Mouse (Mus musculus) thymus, adult 2 months (tissue): ENCODE data around the gene Gtf3c4. TPM values are rescaled to one million over a fixed set of nuclear protein-coding genes. Genes with fewer than 3 reads are reported as not detected.

Source experiments
- DNase-seq: peaks from one replicate; pipeline ENCODE4 v3.0.0; 2021
- H3K27ac ChIP-seq: fragments of 200-500 bp; 2 replicates; pipeline ENCODE4 v1.5.1; 2012; ENCODE audit warnings: low read length, control low read depth; ENCODE audit not compliant: control insufficient read depth, insufficient read depth
- H3K27me3 ChIP-seq: fragments of 200-500 bp; 2 replicates; pipeline ENCODE4 v1.6.1; 2012; ENCODE audit warnings: mild to moderate bottlenecking, low read length, moderate library complexity, mixed read lengths; ENCODE audit not compliant: control insufficient read depth, insufficient read depth
- H3K36me3 ChIP-seq: fragments of 200-500 bp; 2 replicates; pipeline ENCODE4 v1.6.1; 2012; ENCODE audit warnings: mild to moderate bottlenecking, low read length, moderate library complexity; ENCODE audit not compliant: control insufficient read depth, insufficient read depth
- H3K4me1 ChIP-seq: fragments of 200-500 bp; replicated peaks from 2 replicates; pipeline ENCODE4 v1.6.1; 2012; ENCODE audit warnings: low read length; ENCODE audit not compliant: control insufficient read depth, insufficient read depth
- H3K4me3 ChIP-seq: fragments of 200-500 bp; 2 replicates; pipeline ENCODE4 v1.5.1; 2012; ENCODE audit warnings: mild to moderate bottlenecking, low read length, control low read depth, moderate library complexity; ENCODE audit not compliant: control insufficient read depth, insufficient read depth
- CTCF ChIP-seq: fragments of 200-500 bp; IDR thresholded peaks from 2 replicates; pipeline ENCODE4 v1.5.1; 2012; ENCODE audit warnings: mild to moderate bottlenecking, control low read depth, low read length, moderate library complexity, borderline replicate concordance; ENCODE audit not compliant: control insufficient read depth, poor library complexity, insufficient read depth; ENCODE audit errors: extremely low read depth
- POLR2A ChIP-seq: fragments of 200-500 bp; IDR thresholded peaks from 2 replicates; pipeline ENCODE4 v1.6.1; 2012; ENCODE audit warnings: mild to moderate bottlenecking, low read length, control low read depth, moderate library complexity; ENCODE audit not compliant: control insufficient read depth, poor library complexity, insufficient read depth; ENCODE audit errors: extremely low read depth
- WGBS: fragments of 180-500 bp; shearing (Covaris S2); methylation state at CpG from one replicate; pipeline ENCODE4 v1.1.7; 2018; 5-methylcytosine and 5-hydroxymethylcytosine counted together
- polyA plus RNA-seq: library from polyadenylated mRNA; depleted of rRNA; stranded (reverse); fragments of >200 nt; gene quantifications from 2 replicates; pipeline ENCODE4 v1.2.3, GENCODE M21; 2012

The Gtf3c4 gene
- polyA plus RNA-seq, 1 experiment, result 15.3 TPM

DNA sequence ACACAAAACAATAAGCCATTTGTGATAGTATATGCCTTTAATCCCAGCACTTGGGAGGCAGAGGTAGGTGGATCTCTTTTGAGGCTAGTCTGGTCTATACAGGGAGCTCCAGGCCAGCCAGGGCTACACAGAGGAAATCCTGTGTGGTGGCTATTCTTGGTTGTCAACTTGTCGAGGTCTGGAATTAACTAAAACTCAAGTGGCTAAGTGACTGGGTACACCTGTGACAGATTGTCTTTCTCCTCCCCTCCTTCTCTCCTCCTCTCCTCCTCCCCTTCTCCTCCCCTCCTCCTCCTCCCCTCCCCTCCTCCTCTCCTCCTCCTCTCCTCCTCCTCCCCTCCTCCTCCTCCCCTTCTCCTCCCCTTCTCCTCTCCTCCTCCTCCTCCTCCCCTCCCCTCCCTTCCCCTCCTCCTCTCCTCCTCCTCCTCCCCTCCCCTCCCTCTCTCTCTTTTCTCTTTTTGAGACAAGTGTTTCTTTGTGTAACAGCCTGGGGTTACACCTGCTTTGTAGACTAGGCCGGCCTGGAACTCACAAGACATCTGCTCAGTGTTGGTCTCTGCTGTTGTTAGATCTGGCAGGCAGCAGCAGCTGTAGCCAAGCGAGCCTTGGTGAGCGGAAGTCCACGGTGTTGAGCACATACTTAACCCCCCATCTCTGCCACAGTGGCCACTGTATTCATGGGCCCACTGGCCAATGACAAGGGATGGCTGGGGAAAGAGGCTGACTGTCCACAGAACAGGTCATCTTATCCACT is 29.7 kb downstream of the Gtf3c4 start:
- peak overlapping the region; percentile 38 for H3K27ac ChIP-seq
- H3K27me3 ChIP-seq, result no peaks in the 10 kb centered on the region
- TF ChIP-seq CTCF (no peak), POLR2A (no peak)
- no peak overlapping the region for H3K4me3 ChIP-seq
- peak; percentile 18 for DNase-seq
- H3K36me3 ChIP-seq, result no peaks in the 10 kb centered on the region
- H3K4me1 ChIP-seq, result peaks cover 13% of the 10 kb centered on the region
- 17% methylated on average over 5 of the region's 5 CpGs for WGBS

DNA sequence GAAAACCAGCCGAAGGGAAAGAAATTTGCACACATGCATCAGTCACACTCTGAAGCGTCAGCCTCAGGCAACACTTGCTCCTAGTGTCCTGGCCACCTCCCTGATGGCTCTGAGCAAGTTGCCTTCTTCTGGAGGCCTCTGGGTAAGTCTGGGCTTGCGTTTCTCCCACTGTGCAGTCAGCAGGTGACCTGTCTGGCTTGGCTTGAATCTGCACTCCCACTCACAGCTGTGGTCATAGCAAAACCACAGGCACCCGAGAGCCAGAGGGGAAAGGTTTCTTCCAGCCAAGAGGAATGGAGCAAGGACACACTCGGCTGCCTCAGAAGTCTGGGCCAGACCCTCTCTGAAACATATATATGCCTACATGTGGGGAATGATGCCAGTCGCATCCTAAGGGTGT is 31.3 kb downstream of the Gtf3c4 start:
- H3K4me3 ChIP-seq, result no peak overlapping the region
- H3K36me3 ChIP-seq, result no peaks in the 10 kb centered on the region
- H3K27ac ChIP-seq, result no peak overlapping the region
- no peak for TF ChIP-seq CTCF
- H3K27me3 ChIP-seq, result no peaks in the 10 kb centered on the region
- peaks cover 13% of the 10 kb centered on the region for H3K4me1 ChIP-seq
- no peak for DNase-seq
- 88% methylated on average over 6 of the region's 6 CpGs for WGBS

DNA sequence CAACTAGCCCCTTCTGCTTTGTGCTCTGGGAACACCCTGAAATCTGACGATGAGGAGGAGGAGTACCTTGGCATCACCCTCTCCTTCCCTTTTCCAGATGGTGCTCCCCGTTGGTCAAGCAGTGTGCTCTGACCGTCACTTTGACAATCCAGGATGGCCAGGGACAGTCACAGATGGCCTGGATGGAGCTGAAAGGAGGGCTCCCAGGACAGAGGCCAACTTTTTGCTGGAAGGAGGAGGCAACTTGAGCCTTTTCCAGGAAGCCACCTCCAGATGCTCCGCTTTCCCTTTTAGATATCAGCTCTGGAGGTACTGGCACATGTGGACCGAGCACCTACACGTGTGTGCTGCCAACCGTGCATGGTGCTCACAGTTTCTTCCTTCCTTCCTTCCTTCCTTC is 36.8 kb downstream of the Gtf3c4 start:
- H3K27ac ChIP-seq, result no peak overlapping the region
- no peak overlapping the region for H3K4me3 ChIP-seq
- H3K27me3 ChIP-seq, result no peaks in the 10 kb centered on the region
- TF ChIP-seq POLR2A (no peak), CTCF (no peak)
- no peaks in the 10 kb centered on the region for H3K36me3 ChIP-seq
- no peak for DNase-seq
- WGBS, result 87% methylated on average over 7 of the region's 7 CpGs
- peaks cover 2% of the 10 kb centered on the region; the same call in 1 of the 2 replicates for H3K4me1 ChIP-seq

DNA sequence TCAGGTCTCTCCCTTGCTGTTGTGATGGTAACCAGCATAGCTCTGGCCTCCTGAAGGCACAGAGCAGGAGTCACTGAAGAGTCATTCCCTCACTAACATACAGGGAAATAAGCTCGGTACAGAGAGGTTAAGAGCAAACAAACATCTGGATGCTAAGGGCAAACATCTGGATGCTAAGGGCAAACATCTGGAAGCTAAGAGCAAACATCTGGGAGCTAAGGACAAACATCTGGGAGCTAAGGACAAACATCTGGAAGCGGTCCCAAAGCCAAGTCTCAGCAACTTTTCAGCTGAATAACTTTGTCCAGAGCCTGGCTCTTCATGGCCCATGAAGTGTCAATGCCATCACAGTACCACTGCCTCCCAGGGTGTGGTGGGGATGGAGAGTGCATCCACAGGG is 40.6 kb downstream of the Gtf3c4 start:
- no peak overlapping the region for H3K27ac ChIP-seq
- 96% methylated on average over 2 of the region's 2 CpGs for WGBS
- no peaks in the 10 kb centered on the region for H3K36me3 ChIP-seq
- H3K4me1 ChIP-seq, result no peaks in the 10 kb centered on the region
- H3K4me3 ChIP-seq, result no peak overlapping the region
- H3K27me3 ChIP-seq, result no peaks in the 10 kb centered on the region
- TF ChIP-seq POLR2A (no peak), CTCF (no peak)
- no peak for DNase-seq

GRCm38 (mm10) chr2:28798390-28798789 is 41.8 kb downstream of the Gtf3c4 start:
- TF ChIP-seq CTCF (no peak), POLR2A (no peak)
- H3K27ac ChIP-seq, result no peak overlapping the region
- WGBS, result 16% methylated on average over 3 of the region's 3 CpGs
- H3K4me3 ChIP-seq, result no peak overlapping the region
- H3K36me3 ChIP-seq, result no peaks in the 10 kb centered on the region
- no peaks in the 10 kb centered on the region for H3K4me1 ChIP-seq
- no peak for DNase-seq
- no peaks in the 10 kb centered on the region for H3K27me3 ChIP-seq

- H3K4me1 ChIP-seq, result no peaks in the 10 kb centered on the region
- 92% methylated on average over 18 of the region's 18 CpGs for WGBS
These were observed 42.6 kb downstream of the Gtf3c4 start for GRCm38 (mm10) chr2:28797490-28798106.

More at GRCm38 (mm10) chr2:28797490-28798106, 42.6 kb downstream of the Gtf3c4 start:
- DNase-seq, result no peak
- H3K27me3 ChIP-seq, result no peaks in the 10 kb centered on the region
- no peaks in the 10 kb centered on the region for H3K36me3 ChIP-seq
- TF ChIP-seq POLR2A (no peak), CTCF (no peak)
- H3K27ac ChIP-seq, result no peak overlapping the region
- no peak overlapping the region for H3K4me3 ChIP-seq
